Mouse (Mus musculus): ENCODE results near the gene Zfp648.

- no peak for TF ChIP-seq CTCF (IDR thresholded peaks at IDR 0.05; ENCODE audit: borderline replicate concordance, control insufficient read depth, extremely low read depth, insufficient read depth, low read length, poor library complexity)
- no peak for TF ChIP-seq POLR2A (IDR thresholded peaks at IDR 0.05; ENCODE audit: control insufficient read depth, extremely low read depth, insufficient read depth, low read length, poor library complexity)
These were observed 25.7 kb upstream of the Zfp648 start for GRCm38 (mm10) chr1:154175334-154175733.

All from thymus, adult 2 months (tissue).